Mouse (Mus musculus) mouse embryonic stem cell (cell line): ENCODE data around the gene Mfsd6.

Experiments used
- in situ Hi-C, 2 experiments: fragments of 300-500 bp; cut with MboI; formaldehyde crosslinking; loops; 1 replicate in 1 of 2; 3 replicates in 1 of 2; pipeline ENCODE4 v1.14.3; 2019 to 2020; ENCODE audit warnings: low sequenced_read_pairs in 2 of 2, low pct_unique_long_range_greater_than_20kb in 1 of 2, mixed read lengths in 1 of 2; ENCODE audit not compliant: unreplicated experiment in 1 of 2

Gene Mfsd6

GRCm38 (mm10) chr1:52653366-52653765 is 73.9 kb downstream of the Mfsd6 start:
- in situ Hi-C loops: no loop called here

- in situ Hi-C loops: no loop called here
Observed at GRCm38 (mm10) chr1:52652601-52653253, 74.5 kb downstream of the Mfsd6 start.

DNA sequence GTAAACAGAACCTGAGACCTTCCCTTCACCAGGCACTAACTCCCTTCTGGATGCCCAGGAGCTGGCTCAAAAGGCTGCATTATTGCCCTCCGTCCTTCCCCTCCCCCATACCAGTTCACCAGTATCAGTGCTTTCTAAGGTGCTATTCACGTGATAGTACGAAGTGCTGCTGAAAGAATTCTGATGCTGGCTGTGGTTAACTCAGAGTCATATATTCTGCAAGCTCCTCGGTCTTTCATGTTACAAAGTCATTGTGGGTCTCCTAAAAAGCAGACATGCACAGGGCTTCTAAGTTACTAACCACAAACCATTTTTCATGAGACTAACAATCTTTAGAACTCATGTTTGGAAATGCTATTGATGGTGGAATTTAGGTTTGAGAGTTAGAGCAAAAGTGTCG is 77.2 kb downstream of the Mfsd6 start:
- in situ Hi-C loops: no loop called here

DNA sequence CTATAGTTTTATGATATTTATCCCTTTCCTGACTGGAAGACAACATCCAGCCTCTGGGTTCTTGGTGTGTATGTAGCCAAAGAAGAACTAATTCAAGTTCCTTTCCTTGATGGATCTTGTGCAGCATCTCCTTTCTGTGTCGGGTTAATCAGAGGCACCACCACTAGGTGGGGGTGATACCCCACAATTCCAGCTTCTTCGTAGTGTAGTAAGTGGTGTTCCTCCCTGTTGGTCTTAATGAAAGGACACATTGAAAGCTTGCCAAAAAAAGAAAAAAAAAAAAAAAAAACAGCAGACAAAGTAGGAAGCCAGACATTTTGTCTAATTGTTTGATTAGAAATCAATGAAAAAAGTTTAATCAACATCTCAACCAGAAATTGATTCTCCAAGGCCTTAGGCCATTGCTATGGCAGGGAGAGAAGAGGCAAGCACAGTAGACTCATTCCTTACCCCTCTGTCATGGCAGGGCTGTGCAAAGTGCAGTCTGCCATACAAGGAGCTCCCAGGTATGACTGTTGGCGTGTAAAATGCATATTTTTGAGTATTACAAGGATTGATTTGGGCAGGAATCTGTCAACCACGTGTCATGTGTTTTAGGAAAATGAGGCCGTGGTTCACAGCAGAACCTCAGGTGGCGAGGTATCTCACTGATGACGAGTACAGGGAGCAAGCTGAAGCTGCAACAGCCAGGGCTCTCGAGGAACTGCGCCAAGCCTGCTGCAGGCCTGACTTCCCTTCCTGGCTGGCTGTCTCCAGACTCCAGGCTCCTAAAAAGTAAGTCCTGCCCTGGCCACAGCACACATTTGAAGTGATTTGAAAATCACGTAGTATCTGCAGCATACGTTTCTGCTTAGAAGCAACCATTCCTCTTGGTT is 78.9 kb downstream of the Mfsd6 start:
- in situ Hi-C loops: loop anchor here in 1 of 2 experiments (25.0 kb wide), 1 partner anchor 314 kb away; no protein-coding TSS in a partner anchor

DNA sequence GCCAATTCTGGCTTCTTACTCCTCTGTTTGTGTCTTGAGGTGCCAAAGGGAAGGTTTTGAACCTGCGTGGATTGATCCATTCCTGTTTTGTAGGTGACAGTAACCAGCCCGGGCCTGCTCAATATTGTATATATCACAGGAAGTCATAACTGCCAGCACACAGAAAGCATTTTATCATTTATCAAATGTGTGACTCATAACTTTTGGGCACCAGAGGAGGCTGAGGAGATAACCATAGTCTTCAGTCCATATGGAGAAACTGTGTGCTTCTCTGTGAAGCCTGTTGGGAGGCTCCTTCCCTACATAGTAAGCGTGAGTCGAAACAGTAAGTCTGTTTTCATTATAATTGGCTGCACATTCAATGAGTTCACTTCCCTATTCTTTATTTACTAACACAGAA is 86.5 kb downstream of the Mfsd6 start:
- in situ Hi-C loops: loop anchor here in 1 of 2 experiments (25.0 kb wide), 1 partner anchor 322 kb away; no protein-coding TSS in a partner anchor

DNA sequence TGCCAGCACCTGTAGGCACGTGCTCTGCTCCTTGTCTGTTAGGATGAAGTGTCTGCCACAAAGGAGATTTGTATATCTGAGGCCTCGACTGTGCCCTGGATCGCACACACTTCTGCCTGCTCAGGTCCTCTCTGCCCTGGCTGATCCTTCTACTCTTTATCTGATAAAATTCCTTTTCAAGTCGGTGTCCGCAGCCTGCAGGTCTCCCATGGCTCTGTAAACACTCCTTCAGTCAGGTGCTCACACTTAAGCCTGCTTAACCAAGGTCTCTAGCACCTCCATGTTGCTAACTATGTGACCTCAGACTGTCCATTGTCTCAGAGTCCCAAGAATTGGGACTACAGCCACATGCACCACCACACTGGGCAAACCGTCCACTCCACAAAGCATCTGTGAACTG is 87.0 kb downstream of the Mfsd6 start:
- in situ Hi-C loops: loop anchor here in 1 of 2 experiments (25.0 kb wide), 1 partner anchor 322 kb away; no protein-coding TSS in a partner anchor

GRCm38 (mm10) chr1:52639090-52639489 is 88.2 kb downstream of the Mfsd6 start:
- in situ Hi-C loops: loop anchor here (10.0 to 25.0 kb wide), 2 partner anchors 323 to 326 kb away; no protein-coding TSS in a partner anchor

- in situ Hi-C loops: loop anchor here (10.0 to 25.0 kb wide), 2 partner anchors 324 to 327 kb away; no protein-coding TSS in a partner anchor
Observed at GRCm38 (mm10) chr1:52638101-52638500, 89.2 kb downstream of the Mfsd6 start.

DNA sequence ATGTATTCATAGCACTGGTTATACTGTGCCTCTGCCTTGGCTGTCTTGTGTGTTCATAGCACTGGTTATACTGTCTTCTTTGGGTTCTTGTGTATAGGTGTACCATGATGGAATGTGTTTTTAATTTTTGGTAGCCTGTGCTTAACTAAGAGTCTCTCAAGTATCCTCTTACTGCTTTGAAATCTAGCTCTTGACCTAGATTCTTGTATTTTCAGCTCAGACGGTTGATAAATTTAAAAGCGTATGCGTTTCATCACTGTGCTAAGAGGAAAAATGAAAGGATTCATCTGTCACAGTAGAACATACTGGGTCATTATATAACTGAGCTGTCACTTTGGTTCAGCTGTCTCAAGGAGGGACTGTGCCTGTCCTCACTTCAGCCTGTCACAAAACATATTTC is 91.3 kb downstream of the Mfsd6 start:
- in situ Hi-C loops: loop anchor here (10.0 to 25.0 kb wide), 2 partner anchors 326 to 329 kb away; no protein-coding TSS in a partner anchor

DNA sequence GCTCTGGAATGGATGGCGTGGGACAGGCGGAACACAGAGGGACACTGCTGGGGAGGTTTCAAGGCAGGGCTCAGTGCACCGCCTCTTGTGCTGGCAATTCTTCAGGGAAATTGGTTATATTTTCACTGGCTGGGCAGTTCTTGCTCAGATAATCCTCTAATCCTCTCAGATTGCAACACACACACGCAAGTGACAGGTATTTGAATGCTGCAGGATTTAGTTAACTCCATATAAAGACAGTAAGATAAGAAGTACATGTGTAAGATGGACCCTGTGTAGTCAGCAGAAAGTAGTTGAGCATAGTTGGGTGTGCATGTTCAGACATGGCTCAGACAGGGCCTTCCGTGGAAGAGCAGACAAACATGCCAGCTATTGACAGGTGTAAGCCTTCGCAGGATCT is 93.0 kb downstream of the Mfsd6 start:
- in situ Hi-C loops: loop anchor here (10.0 to 25.0 kb wide), 2 partner anchors 328 to 331 kb away; no protein-coding TSS in a partner anchor

DNA sequence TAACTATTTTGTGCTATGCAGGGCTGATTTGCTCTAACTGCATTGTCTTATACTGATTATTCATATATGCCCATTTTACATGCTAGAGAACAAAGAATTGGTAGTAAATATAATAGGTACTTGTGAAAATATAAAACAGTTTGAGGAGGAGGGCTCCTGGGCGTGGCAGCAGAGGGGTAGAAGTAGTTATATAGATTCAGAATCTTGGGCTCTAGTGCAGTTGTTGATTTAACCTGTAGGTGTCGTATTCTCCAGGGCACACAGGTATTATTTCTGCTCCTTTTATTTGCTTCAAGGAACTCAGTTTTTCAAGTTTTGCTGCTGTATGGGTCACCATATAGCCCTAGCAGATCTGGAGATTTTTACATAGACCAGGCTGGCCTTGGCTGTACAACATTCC is 95.7 kb downstream of the Mfsd6 start:
- in situ Hi-C loops: loop anchor here (10.0 to 25.0 kb wide), 2 partner anchors 331 to 333 kb away; no protein-coding TSS in a partner anchor

GRCm38 (mm10) chr1:52630937-52631299 is 96.3 kb downstream of the Mfsd6 start:
- in situ Hi-C loops: loop anchor here (10.0 to 25.0 kb wide), 2 partner anchors 331 to 334 kb away; no protein-coding TSS in a partner anchor

- in situ Hi-C loops: loop anchor here (10.0 to 25.0 kb wide), 2 partner anchors 332 to 334 kb away; no protein-coding TSS in a partner anchor
Observed at GRCm38 (mm10) chr1:52630248-52630936, 96.9 kb downstream of the Mfsd6 start, which contains the start of gene Nemp2. Gene Nemp2, plus strand, starts transcription at chr1:52630703.

- in situ Hi-C loops: no loop called here
Observed at GRCm38 (mm10) chr1:52620442-52620841, 106.8 kb downstream of the Mfsd6 start.

- in situ Hi-C loops: no loop called here
Observed at GRCm38 (mm10) chr1:52618217-52618616, 109.0 kb downstream of the Mfsd6 start.

DNA sequence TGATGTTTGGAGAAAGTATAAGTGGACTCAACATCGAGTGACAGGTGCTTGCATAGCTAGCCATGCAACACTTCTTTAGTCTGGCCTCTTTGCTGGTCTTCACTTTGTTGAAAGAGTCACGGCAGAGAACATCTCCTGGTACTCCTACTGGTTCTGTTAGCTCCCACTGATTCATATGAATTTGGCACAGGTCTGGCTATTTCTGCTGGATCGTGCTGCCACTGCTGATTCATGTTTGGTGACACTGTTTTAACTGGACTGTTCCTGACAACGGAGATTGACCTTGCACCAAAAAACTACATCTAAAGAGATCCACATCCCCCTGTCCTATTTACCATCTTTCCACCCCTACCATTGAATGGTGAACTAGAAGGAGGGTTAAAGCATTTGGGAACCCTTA is 118.8 kb downstream of the Mfsd6 start:
- in situ Hi-C loops: no loop called here

DNA sequence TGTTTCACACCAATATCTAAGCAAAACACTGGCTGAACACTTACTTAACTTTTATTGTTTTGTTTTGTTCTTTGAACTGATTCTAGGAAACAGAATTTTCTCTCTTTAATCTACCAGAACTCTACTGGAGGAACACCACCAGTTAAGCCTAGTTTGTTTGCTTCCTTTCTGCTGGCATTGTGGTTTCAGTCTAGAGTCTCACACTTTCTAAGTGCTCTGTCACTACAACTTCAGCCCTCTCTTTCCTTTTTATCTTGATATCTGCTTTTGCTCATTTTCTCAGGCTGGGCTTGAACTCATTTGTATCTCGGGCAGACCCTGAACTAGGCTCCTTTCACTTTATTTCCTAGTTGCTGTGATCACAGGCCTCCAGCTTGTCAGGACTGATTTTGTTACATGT is 119.6 kb downstream of the Mfsd6 start:
- in situ Hi-C loops: no loop called here
